Mouse (Mus musculus) limb, embryonic 15.5 days (tissue): ENCODE measurements around the gene Izumo4. TPM values are rescaled to one million over a fixed set of nuclear protein-coding genes. Genes with fewer than 3 reads are reported as not detected.

Experiments
- ATAC-seq: fragments of 200-750 bp; cut with Nextera tagmentation; 2 replicates; pipeline ENCODE4 v1.8.0; 2017; ENCODE audit warnings: low read depth, moderate TSS enrichment; ENCODE audit not compliant: insufficient number of reproducible peaks, low FRiP score, low TSS enrichment
- H3K27ac ChIP-seq: fragments of 300-500 bp; sonication (generic); 2 replicates; pipeline ENCODE4 v1.5.1; 2015; ENCODE audit warnings: moderate library complexity, mild to moderate bottlenecking, inconsistent platforms
- H3K27me3 ChIP-seq: fragments of 300-500 bp; sonication (generic); 2 replicates; pipeline ENCODE4 v1.6.1; 2015; ENCODE audit warnings: inconsistent platforms
- H3K36me3 ChIP-seq: fragments of 300-500 bp; sonication (generic); 2 replicates; pipeline ENCODE4 v1.6.1; 2015; ENCODE audit warnings: inconsistent platforms
- H3K4me1 ChIP-seq: fragments of 300-500 bp; sonication (generic); 2 replicates; pipeline ENCODE4 v1.6.1; 2015; ENCODE audit warnings: inconsistent platforms
- H3K4me2 ChIP-seq: fragments of 300-500 bp; sonication (generic); 2 replicates; pipeline ENCODE4 v1.6.1; 2015; ENCODE audit warnings: mild to moderate bottlenecking, inconsistent platforms
- H3K4me3 ChIP-seq: fragments of 300-500 bp; sonication (generic); 2 replicates; pipeline ENCODE4 v1.5.1; 2015; ENCODE audit warnings: mild to moderate bottlenecking, inconsistent platforms
- H3K9ac ChIP-seq: fragments of 300-500 bp; sonication (generic); 2 replicates; pipeline ENCODE4 v1.6.1; 2015; ENCODE audit warnings: inconsistent platforms
- H3K9me3 ChIP-seq: fragments of 300-500 bp; sonication (generic); 2 replicates; pipeline ENCODE4 v1.6.1; 2016; ENCODE audit warnings: inconsistent platforms
- WGBS: fragments of 180-500 bp; shearing (Covaris S2); methylation state at CpG from one replicate; pipeline ENCODE4 v1.1.7; 2015; 5-methylcytosine and 5-hydroxymethylcytosine counted together
- polyA plus RNA-seq: library from polyadenylated mRNA; unstranded; fragments of >200 nt; fragmentation: Nextera tagmentation; extraction: Ambion mirVana; gene quantifications from 2 replicates; pipeline ENCODE4 v1.2.1, GENCODE M21; 2015

Izumo4 gene
- polyA plus RNA-seq, 1 experiment from 2014 or later = 31.0 TPM

- H3K4me3 ChIP-seq = no peak overlapping the region
- peaks cover 13% of the 10 kb centered on the region for H3K4me1 ChIP-seq
- H3K9me3 ChIP-seq = no peaks in the 10 kb centered on the region
- no peak for ATAC-seq
- H3K36me3 ChIP-seq = peaks cover 61% of the 10 kb centered on the region
- no peak overlapping the region for H3K9ac ChIP-seq
- WGBS = 71% methylated on average over 2 of the region's 2 CpGs
- no peak overlapping the region for H3K27ac ChIP-seq
- no peaks in the 10 kb centered on the region for H3K27me3 ChIP-seq
- no peak overlapping the region for H3K4me2 ChIP-seq
Measured at GRCm38 (mm10) chr10:80695186-80695585, 6.8 kb upstream of the Izumo4 start.

DNA sequence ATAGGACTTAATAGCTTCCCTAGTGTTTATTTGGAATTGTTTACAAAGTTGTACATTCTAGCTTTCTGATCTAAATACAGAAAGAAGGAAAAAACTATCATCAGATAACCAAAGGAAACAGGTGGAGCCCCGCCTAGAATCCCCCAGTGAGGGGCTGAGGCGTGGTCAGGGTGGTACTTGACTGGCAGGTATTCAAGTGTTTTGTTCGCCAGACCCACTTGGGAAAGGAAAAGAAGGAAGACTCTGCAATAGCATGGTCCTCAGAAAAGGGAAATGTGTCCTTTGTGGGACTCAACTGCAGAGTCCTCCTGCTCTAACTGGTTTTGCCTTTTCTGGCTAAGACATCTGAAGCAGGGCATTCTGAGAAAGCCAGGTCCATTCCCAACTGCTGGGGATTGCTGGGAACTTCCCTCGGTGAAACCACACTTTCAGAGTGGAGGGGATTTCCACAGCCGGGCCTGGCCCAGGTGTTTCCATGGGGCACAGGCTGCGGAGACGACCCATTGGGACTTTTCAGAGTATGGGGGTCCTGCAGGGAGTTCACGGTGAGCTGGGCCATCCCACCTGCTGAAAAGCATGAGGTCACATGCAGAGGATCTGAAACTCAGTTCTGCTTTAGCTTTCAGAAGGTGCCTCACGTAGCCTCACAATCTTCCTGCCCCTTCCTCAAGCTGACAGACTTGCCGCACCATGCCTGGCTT is 6.0 kb upstream of the Izumo4 start:
- peaks cover 21% of the 10 kb centered on the region for H3K4me1 ChIP-seq
- no peak overlapping the region for H3K4me3 ChIP-seq
- H3K9ac ChIP-seq = no peak overlapping the region
- WGBS = 61% methylated on average over 10 of the region's 10 CpGs
- H3K27me3 ChIP-seq = no peaks in the 10 kb centered on the region
- H3K9me3 ChIP-seq = no peaks in the 10 kb centered on the region
- peak overlapping the region; percentile 72 for H3K27ac ChIP-seq
- no peak for ATAC-seq
- peaks cover 53% of the 10 kb centered on the region for H3K36me3 ChIP-seq
- H3K4me2 ChIP-seq = no peak overlapping the region

DNA sequence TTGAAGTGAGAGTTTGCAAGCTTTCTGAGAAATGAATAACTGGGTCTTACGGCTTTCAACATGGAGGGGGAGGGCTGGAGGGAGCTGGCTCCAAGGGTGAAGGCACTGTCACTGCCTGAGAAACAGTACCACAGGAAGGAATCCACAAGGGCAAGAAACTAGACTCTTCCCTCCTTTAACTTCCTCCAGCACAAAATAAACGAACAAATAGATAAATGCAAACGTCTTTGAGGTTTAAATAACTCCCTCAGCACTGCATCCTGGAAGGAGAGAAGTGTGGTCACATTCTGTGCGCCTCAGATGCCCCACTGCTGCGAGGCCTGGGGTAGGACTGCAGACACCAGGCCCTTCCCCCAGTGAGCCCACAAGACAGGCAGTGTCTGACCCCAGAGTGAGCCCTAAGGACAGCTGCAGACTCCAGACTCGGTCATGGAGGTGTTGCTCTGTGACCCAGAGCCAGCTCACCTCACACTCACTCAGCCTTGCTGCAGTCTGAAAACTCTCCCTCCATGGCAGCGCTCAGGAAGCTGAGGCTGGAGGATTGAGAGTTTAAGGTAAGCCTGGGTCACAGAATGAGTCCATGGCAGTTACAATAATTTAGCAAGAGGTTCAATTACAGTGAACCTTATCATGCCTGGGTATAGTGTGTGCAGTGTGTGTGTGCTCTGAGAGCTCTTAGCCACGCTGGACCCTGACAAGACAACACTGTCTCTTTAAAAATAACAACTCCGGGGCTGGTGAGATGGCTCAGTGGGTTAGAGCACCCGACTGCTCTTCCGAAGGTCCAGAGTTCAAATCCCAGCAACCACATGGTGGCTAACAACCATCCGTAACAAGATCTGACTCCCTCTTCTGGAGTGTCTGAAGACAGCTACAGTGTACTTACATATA is 5.2 kb upstream of the Izumo4 start:
- Histone ChIP-seq H3K4me1 (peaks cover 22% of the 10 kb centered on the region), H3K9ac (no peak overlapping the region), H3K27me3 (no peaks in the 10 kb centered on the region), H3K36me3 (peaks cover 46% of the 10 kb centered on the region), H3K9me3 (no peaks in the 10 kb centered on the region), H3K4me3 (no peak overlapping the region), H3K4me2 (no peak overlapping the region), H3K27ac (peak overlapping the region; percentile 72)
- WGBS = 67% methylated on average over 12 of the region's 12 CpGs
- no peak for ATAC-seq

DNA sequence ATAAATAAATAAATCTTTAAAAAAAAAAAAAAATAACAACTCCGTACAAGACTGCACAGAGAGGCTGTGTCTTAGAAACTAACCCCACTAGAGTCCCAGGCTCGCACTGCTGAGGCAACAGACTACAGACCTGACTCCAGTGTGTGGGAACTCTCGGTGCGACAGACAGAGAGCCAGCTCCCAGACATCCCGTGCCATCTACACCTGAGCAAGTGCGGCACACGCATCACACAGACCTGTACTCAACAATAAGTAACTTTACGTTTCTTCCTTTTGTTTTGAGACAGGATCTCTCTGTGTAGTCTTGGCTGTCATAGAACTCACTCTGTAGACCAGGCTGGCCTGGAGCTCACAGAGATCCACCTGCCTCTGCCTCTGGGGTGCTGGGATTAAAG is 4.6 kb upstream of the Izumo4 start:
- no peak overlapping the region for H3K27ac ChIP-seq
- no peak overlapping the region for H3K4me3 ChIP-seq
- peaks cover 22% of the 10 kb centered on the region for H3K4me1 ChIP-seq
- H3K36me3 ChIP-seq = peaks cover 40% of the 10 kb centered on the region
- no peak overlapping the region for H3K9ac ChIP-seq
- no peaks in the 10 kb centered on the region for H3K27me3 ChIP-seq
- ATAC-seq = no peak
- WGBS = 90% methylated on average over 8 of the region's 8 CpGs
- H3K9me3 ChIP-seq = no peaks in the 10 kb centered on the region
- H3K4me2 ChIP-seq = no peak overlapping the region

- no peak overlapping the region for H3K27ac ChIP-seq
- H3K9me3 ChIP-seq = no peaks in the 10 kb centered on the region
- H3K4me2 ChIP-seq = no peak overlapping the region
- no peaks in the 10 kb centered on the region for H3K27me3 ChIP-seq
- no peak for ATAC-seq
- WGBS = 91% methylated on average over 9 of the region's 9 CpGs
- H3K9ac ChIP-seq = no peak overlapping the region
- H3K36me3 ChIP-seq = peaks cover 36% of the 10 kb centered on the region
- no peak overlapping the region for H3K4me3 ChIP-seq
- H3K4me1 ChIP-seq = peaks cover 26% of the 10 kb centered on the region
Measured at GRCm38 (mm10) chr10:80697812-80698211, 4.2 kb upstream of the Izumo4 start.

DNA sequence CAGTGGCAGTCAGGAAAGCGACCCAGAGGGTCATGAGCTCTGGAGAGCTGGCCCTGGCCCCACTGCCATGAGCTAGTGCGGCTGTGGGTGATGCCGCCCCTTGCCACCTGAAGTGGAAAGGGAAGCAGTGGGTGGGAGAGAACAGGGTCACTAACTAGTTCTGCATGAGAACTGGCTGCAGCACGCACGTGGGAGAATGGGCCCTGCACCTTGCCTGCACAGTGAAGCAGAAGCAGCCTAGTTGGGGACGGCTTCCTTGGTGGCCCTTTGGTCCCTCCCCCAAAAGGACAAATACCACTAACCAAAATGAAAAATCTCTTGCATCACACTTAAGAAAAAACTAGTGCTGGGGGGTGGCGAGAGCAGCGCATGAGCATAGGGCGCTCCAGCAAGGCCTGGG is 3.4 kb upstream of the Izumo4 start:
- Histone ChIP-seq H3K4me1 (peaks cover 34% of the 10 kb centered on the region), H3K27me3 (no peaks in the 10 kb centered on the region), H3K9me3 (no peaks in the 10 kb centered on the region), H3K4me3 (no peak overlapping the region), H3K9ac (no peak overlapping the region), H3K4me2 (no peak overlapping the region), H3K27ac (no peak overlapping the region), H3K36me3 (peaks cover 28% of the 10 kb centered on the region)
- no peak for ATAC-seq
- 91% methylated on average over 9 of the region's 9 CpGs for WGBS

- no peak for ATAC-seq
- Histone ChIP-seq H3K36me3 (peaks cover 18% of the 10 kb centered on the region; the same call in 1 of the 2 replicates), H3K9me3 (no peaks in the 10 kb centered on the region), H3K4me2 (peak overlapping the region; percentile 80), H3K27me3 (no peaks in the 10 kb centered on the region), H3K4me3 (no peak overlapping the region), H3K4me1 (peaks cover 45% of the 10 kb centered on the region), H3K27ac (no peak overlapping the region), H3K9ac (0 out of 2 replicates have a peak overlapping the region, but pooled peaks have one; percentile 17)
- 84% methylated on average over 7 of the region's 7 CpGs for WGBS
Measured at GRCm38 (mm10) chr10:80700038-80700504, 1.9 kb upstream of the Izumo4 start.

DNA sequence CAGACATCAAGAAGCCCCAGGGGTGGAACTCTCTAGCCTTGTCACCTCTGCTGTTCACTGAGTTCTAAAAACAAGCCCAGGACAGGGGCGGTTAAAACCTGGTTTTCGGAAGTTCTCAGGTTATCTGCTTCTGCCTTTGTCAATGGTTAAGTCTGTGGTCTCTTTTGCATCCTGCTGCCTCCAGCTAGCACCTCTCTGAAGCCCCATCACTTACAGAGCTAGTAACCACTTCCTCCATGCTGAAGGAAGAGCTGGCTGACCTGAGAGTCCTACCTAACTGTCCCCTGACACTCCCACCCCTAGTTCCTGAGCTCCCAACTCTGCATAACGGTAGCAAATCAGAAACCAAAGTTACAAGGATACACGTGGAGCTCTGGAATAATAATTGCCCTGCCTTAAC is 1.3 kb upstream of the Izumo4 start:
- Histone ChIP-seq H3K9ac (no peak overlapping the region), H3K4me1 (peaks cover 47% of the 10 kb centered on the region)

GRCm38 (mm10) chr10:80702536-80703390 is 779 bp downstream of the Izumo4 start:
- Histone ChIP-seq H3K4me2 (peak overlapping the region; percentile 80), H3K4me1 (peaks cover 40% of the 10 kb centered on the region), H3K9me3 (no peaks in the 10 kb centered on the region), H3K4me3 (peak overlapping the region; percentile 65), H3K36me3 (peaks cover 26% of the 10 kb centered on the region), H3K27me3 (no peaks in the 10 kb centered on the region), H3K27ac (peak overlapping the region; percentile 85), H3K9ac (peak overlapping the region; percentile 29)
- ATAC-seq = peak; percentile 86
- 1% methylated on average over 47 of the region's 47 CpGs for WGBS

More for the DNA sequence above, 1.3 kb upstream of the Izumo4 start:
- peak overlapping the region; percentile 85; the same call in 1 of the 2 replicates for H3K27ac ChIP-seq
- 42% methylated on average over 4 of the region's 4 CpGs for WGBS
- no peaks in the 10 kb centered on the region for H3K9me3 ChIP-seq
- peak overlapping the region; percentile 65 for H3K4me3 ChIP-seq
- ATAC-seq = no peak
- H3K27me3 ChIP-seq = no peaks in the 10 kb centered on the region
- H3K36me3 ChIP-seq = peaks cover 17% of the 10 kb centered on the region
- H3K4me2 ChIP-seq = peak overlapping the region; percentile 80

GRCm38 (mm10) chr10:80703643-80704042 is 1.7 kb downstream of the Izumo4 start:
- H3K9ac ChIP-seq = no peak overlapping the region; the same call in 1 of the 2 replicates
- 93% methylated on average over 5 of the region's 5 CpGs for WGBS
- ATAC-seq = no peak
- no peak overlapping the region for H3K27ac ChIP-seq
- no peaks in the 10 kb centered on the region for H3K9me3 ChIP-seq
- peak overlapping the region; percentile 80 for H3K4me2 ChIP-seq
- H3K4me1 ChIP-seq = peaks cover 40% of the 10 kb centered on the region
- peaks cover 35% of the 10 kb centered on the region for H3K36me3 ChIP-seq
- H3K4me3 ChIP-seq = peak overlapping the region; percentile 65
- no peaks in the 10 kb centered on the region for H3K27me3 ChIP-seq

DNA sequence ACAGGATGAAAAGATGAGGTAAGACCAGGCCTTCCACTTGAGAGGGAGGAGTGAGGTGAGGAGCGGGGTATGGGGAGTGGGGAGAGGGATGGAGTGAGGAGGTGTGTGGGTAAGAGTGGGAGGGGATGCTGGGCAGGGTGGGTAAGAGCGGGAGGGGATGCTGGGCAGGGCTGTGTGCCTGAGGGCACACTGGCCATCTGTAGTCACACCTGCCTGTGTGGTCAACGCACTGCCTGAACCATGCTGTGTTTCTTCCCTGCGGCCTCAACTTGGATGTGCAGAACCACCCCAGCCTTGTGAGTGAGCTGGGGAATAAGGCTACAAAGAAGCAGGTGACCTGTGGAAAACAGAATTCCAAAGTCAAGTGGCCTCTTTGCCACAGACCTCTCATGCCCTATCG is 2.4 kb downstream of the Izumo4 start:
- no peak for ATAC-seq

More for the DNA sequence above, 2.4 kb downstream of the Izumo4 start:
- H3K4me2 ChIP-seq = no peak overlapping the region
- H3K9ac ChIP-seq = no peak overlapping the region
- no peak overlapping the region for H3K4me3 ChIP-seq
- no peaks in the 10 kb centered on the region for H3K27me3 ChIP-seq
- peaks cover 39% of the 10 kb centered on the region for H3K36me3 ChIP-seq
- 77% methylated on average over 5 of the region's 5 CpGs for WGBS
- no peaks in the 10 kb centered on the region for H3K9me3 ChIP-seq
- H3K4me1 ChIP-seq = peaks cover 40% of the 10 kb centered on the region
- no peak overlapping the region for H3K27ac ChIP-seq
